Mouse (Mus musculus) liver, embryonic 13.5 days (tissue): ENCODE results near the gene Dctd. TPM values are rescaled to one million over a fixed set of nuclear protein-coding genes. Genes with fewer than 3 reads are reported as not detected.

ENCODE experiments used
- ATAC-seq: fragments of 200-750 bp; cut with Nextera tagmentation; 2 replicates; pipeline ENCODE4 v1.8.0; 2017; ENCODE audit warnings: low read depth, mild to moderate bottlenecking, moderate number of reproducible peaks, moderate library complexity
- DNase-seq: peaks from one replicate; pipeline ENCODE4 v3.0.0; 2022
- H3K27ac ChIP-seq: fragments of 300-500 bp; sonication (generic); 2 replicates; pipeline ENCODE4 v1.5.1; 2015; ENCODE audit warnings: moderate library complexity, mild to moderate bottlenecking, inconsistent platforms
- H3K27me3 ChIP-seq: fragments of 300-500 bp; sonication (generic); 2 replicates; pipeline ENCODE4 v1.6.1; 2015; ENCODE audit warnings: mild to moderate bottlenecking, inconsistent platforms
- H3K36me3 ChIP-seq: fragments of 300-500 bp; sonication (generic); 2 replicates; pipeline ENCODE4 v1.6.1; 2015; ENCODE audit warnings: mild to moderate bottlenecking, inconsistent platforms
- H3K4me1 ChIP-seq: fragments of 300-500 bp; sonication (generic); replicated peaks from 2 replicates; pipeline ENCODE4 v1.6.1; 2015; ENCODE audit warnings: inconsistent platforms
- H3K4me2 ChIP-seq: fragments of 300-500 bp; sonication (generic); 2 replicates; pipeline ENCODE4 v1.6.1; 2015; ENCODE audit warnings: inconsistent platforms, mild to moderate bottlenecking, moderate library complexity
- H3K4me3 ChIP-seq: fragments of 300-500 bp; sonication (generic); replicated peaks from 2 replicates; pipeline ENCODE4 v1.5.1; 2015; ENCODE audit warnings: mild to moderate bottlenecking, inconsistent platforms
- H3K9ac ChIP-seq: fragments of 300-500 bp; sonication (generic); 2 replicates; pipeline ENCODE4 v1.6.1; 2015; ENCODE audit warnings: mild to moderate bottlenecking, inconsistent platforms
- H3K9me3 ChIP-seq: fragments of 300-500 bp; sonication (generic); replicated peaks from 2 replicates; pipeline ENCODE4 v1.6.1; 2016; ENCODE audit warnings: inconsistent platforms
- WGBS: fragments of 180-500 bp; shearing (Covaris S2); methylation state at CpG from one replicate; pipeline ENCODE4 v1.1.7; 2015; ENCODE audit not compliant: insufficient replicate concordance; 5-methylcytosine and 5-hydroxymethylcytosine counted together
- polyA plus RNA-seq: library from polyadenylated mRNA; unstranded; fragments of >200 nt; fragmentation: Nextera tagmentation; extraction: Ambion mirVana; gene quantifications from 2 replicates; pipeline ENCODE4 v1.2.1, GENCODE M21; 2015

The Dctd gene
- polyA plus RNA-seq, 1 experiment from 2014 or later = 9.5 TPM

DNA sequence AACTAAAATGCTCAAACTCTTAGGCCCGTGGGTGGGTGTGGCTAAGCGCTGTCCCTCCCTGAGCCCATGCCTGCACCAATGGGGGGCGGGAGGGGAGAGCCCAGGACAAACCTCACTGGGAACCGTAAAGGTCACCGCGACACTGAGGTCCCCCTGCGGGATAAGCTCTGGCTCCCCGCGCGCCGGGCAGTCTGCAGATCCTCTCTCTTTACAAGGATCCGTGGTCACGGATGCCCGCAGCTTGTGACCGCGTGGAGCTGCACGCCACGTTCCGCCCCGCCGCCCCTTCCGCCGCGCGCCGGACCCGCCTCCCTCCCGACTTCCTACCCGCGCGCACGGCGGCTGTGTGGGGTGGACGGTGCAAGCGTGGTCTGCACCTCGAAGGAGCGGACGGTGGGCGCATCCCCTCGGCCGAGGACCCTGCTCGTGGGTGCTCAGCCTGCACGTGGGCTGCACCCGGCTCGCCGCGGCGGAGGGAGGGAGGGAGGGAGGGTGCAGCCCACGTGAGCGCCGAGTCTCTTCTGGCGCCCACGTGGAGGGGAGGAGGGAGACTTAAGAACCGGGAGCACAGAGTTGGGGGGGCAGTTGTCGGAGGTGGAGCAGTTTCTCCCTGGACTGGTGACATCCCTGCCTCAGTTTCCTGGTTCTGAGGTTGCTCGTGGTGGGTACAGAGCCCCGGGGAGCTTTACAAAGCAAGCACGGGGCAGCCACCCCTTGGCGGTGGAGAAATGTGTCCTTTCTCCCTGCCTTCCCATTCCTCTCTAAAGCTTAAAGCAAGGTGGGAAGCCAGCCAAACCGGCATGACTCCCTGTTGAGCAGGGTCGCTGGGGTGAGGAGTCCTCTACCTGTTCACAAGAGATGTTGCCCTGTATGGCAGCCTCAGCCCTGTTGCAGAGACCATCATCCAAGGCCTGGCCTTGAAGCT is 11.2 kb downstream of the Dctd start:
- Histone ChIP-seq H3K4me1 (peaks cover 23% of the 10 kb centered on the region), H3K27ac (peak overlapping the region; percentile 21; the same call in 1 of the 2 replicates), H3K4me3 (peak overlapping the region; percentile 71), H3K4me2 (peak overlapping the region; percentile 79), H3K36me3 (peaks cover 17% of the 10 kb centered on the region), H3K9ac (peak overlapping the region; percentile 77), H3K27me3 (no peaks in the 10 kb centered on the region), H3K9me3 (no peaks in the 10 kb centered on the region)
- ATAC-seq (peak; percentile 92), DNase-seq (peak; percentile 62)
- under 1% methylated on average over 54 of the region's 61 CpGs for WGBS

DNA sequence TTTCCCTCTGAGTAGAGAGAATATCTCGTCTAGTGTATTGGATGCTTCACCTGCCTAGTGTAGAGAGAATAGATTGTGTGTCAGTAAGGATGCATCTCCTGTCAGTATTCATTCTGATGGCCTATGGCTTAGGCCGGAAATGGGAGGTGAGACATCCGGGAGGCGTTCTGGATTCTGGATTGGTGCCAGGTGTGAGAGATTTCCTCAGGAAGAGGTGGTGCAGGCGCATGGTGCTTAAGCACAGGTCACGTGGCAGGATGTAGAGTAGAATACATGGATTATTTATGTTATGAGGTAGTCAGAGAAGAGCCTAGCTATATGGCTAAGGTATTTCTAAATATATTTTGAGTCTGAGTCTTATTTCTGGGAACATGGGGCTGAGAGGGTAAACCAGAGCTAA is 15.7 kb downstream of the Dctd start:
- 73% methylated on average over 6 of the region's 6 CpGs for WGBS
- no peak for DNase-seq
- no peak overlapping the region for H3K9ac ChIP-seq
- no peaks in the 10 kb centered on the region for H3K9me3 ChIP-seq
- no peaks in the 10 kb centered on the region for H3K27me3 ChIP-seq
- no peak overlapping the region for H3K4me3 ChIP-seq
- peaks cover 54% of the 10 kb centered on the region for H3K36me3 ChIP-seq
- peaks cover 15% of the 10 kb centered on the region for H3K4me1 ChIP-seq
- H3K27ac ChIP-seq = no peak overlapping the region
- no peak overlapping the region for H3K4me2 ChIP-seq
- no peak for ATAC-seq

DNA sequence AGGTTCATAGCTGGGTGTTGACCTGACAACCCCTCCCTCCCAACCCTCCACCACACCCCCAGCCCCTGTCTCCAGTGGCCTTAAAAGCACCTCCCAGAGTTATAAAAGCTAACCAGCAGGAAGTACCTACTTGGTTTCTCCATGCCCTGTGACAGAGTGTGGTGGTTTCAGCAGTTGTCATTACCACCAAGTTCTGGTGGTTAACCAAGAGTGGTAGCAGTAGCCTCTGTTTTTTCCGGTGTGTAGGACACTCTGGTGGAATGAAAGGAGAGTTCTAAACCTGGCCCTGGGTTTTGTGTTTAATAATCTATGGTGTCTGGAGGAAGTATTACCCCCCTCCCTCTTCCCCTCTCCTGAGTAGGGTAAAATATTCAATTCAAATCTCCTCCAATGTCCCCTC is 24.1 kb downstream of the Dctd start:
- Histone ChIP-seq H3K4me2 (no peak overlapping the region), H3K36me3 (peaks cover 44% of the 10 kb centered on the region), H3K4me1 (no peaks in the 10 kb centered on the region), H3K9ac (no peak overlapping the region), H3K9me3 (no peaks in the 10 kb centered on the region), H3K27ac (no peak overlapping the region), H3K27me3 (no peaks in the 10 kb centered on the region), H3K4me3 (no peak overlapping the region)
- no peak for DNase-seq
- 62% methylated on average over 1 of the region's 1 CpGs for WGBS
- ATAC-seq = no peak

DNA sequence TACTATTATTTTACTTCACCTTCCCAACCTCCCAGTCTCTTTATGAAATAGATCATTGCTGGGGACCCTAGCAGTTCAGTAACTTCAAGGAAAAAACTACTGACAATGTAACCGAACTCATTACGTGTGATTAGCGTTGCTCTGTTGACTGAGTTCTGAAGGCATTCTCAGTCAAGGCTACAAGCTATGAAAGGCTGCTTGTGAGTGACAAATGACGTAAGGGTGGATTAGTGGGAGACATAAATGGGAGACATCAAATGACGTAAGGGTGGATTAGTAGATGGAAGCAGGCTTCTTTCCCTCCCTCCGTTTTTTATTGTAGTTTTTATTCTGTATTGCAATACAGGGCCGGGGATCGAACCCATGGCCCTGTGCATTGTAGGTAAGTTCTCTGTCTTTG is 26.0 kb downstream of the Dctd start:
- DNase-seq = no peak
- Histone ChIP-seq H3K4me2 (no peak overlapping the region), H3K27ac (no peak overlapping the region), H3K9ac (no peak overlapping the region), H3K9me3 (no peaks in the 10 kb centered on the region), H3K4me3 (no peak overlapping the region), H3K36me3 (peaks cover 45% of the 10 kb centered on the region), H3K27me3 (no peaks in the 10 kb centered on the region), H3K4me1 (no peaks in the 10 kb centered on the region)
- 83% methylated on average over 8 of the region's 8 CpGs for WGBS
- no peak for ATAC-seq

DNA sequence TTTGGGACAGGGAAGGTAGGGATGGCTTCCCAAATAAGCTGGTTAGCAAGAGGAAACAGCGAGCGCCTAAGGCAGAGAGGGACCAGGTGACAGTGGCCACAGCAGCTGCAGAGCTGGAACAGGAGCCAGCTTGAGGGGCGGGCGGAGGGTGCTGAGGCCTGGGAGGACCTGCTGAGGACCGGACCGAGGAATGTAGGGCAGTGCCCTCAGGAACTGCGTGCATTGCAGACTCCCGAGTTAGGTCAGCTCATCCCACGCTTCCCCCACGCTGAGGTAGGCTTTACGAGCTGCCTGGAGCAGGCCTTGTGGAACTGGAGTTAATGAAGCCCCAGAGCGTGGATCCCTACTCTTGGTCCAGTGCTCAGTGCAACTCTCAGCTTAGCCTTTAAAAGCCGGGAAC is 28.1 kb downstream of the Dctd start:
- no peaks in the 10 kb centered on the region for H3K27me3 ChIP-seq
- DNase-seq = no peak
- no peaks in the 10 kb centered on the region for H3K4me1 ChIP-seq
- no peaks in the 10 kb centered on the region for H3K9me3 ChIP-seq
- H3K9ac ChIP-seq = no peak overlapping the region
- ATAC-seq = no peak
- no peak overlapping the region for H3K4me2 ChIP-seq
- peaks cover 46% of the 10 kb centered on the region for H3K36me3 ChIP-seq
- no peak overlapping the region for H3K27ac ChIP-seq
- 86% methylated on average over 13 of the region's 13 CpGs for WGBS
- no peak overlapping the region for H3K4me3 ChIP-seq

DNA sequence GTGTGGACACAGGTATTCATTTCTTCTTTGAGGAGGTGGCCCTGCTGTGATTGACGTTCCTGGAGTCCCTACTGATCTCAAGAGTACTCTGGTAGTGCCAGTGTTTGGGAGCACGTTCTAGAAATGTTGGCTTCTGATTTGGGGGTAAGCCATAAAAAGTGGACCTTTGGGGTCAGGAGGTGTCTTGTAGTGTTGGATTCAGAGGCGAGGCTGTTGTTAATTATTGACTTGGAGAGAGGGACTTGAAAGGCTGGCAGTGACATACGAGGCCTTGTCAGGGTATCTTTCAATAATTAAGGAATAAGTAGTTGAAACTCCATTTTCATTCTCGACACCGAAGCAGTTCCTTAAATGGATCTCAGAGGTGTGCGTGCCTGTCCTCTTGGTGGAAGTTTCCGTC is 31.4 kb downstream of the Dctd start:
- Histone ChIP-seq H3K36me3 (peaks cover 59% of the 10 kb centered on the region), H3K9me3 (no peaks in the 10 kb centered on the region), H3K9ac (no peak overlapping the region), H3K4me1 (no peaks in the 10 kb centered on the region), H3K4me3 (no peak overlapping the region), H3K4me2 (no peak overlapping the region), H3K27me3 (no peaks in the 10 kb centered on the region), H3K27ac (no peak overlapping the region)
- ATAC-seq (no peak), DNase-seq (no peak)
- WGBS = 76% methylated on average over 8 of the region's 8 CpGs

DNA sequence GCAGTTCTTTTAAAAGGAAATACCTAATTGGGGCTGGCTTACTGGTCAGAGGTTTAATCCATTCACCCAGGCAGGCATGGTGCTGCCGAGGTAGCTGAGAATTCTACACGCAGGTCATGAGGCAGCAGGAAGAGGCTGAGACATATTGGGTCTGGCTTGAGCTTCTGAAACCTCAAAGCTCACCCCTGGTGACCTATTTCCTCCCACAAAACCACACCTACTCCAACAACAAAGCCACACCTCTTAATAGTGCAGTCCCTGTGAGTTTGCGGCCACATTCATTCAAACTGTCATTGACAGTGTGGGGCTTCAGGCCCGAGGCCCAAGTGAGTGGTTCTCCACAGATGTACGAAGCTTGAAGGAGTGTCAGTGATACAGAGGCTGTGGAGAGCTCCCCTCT is 34.4 kb downstream of the Dctd start:
- no peak overlapping the region for H3K27ac ChIP-seq
- no peak overlapping the region for H3K9ac ChIP-seq
- ATAC-seq (no peak), DNase-seq (no peak)
- no peaks in the 10 kb centered on the region for H3K9me3 ChIP-seq
- H3K36me3 ChIP-seq = peaks cover 65% of the 10 kb centered on the region
- no peak overlapping the region for H3K4me2 ChIP-seq
- WGBS = 68% methylated on average over 5 of the region's 5 CpGs
- H3K4me1 ChIP-seq = no peaks in the 10 kb centered on the region
- no peaks in the 10 kb centered on the region for H3K27me3 ChIP-seq
- no peak overlapping the region for H3K4me3 ChIP-seq

DNA sequence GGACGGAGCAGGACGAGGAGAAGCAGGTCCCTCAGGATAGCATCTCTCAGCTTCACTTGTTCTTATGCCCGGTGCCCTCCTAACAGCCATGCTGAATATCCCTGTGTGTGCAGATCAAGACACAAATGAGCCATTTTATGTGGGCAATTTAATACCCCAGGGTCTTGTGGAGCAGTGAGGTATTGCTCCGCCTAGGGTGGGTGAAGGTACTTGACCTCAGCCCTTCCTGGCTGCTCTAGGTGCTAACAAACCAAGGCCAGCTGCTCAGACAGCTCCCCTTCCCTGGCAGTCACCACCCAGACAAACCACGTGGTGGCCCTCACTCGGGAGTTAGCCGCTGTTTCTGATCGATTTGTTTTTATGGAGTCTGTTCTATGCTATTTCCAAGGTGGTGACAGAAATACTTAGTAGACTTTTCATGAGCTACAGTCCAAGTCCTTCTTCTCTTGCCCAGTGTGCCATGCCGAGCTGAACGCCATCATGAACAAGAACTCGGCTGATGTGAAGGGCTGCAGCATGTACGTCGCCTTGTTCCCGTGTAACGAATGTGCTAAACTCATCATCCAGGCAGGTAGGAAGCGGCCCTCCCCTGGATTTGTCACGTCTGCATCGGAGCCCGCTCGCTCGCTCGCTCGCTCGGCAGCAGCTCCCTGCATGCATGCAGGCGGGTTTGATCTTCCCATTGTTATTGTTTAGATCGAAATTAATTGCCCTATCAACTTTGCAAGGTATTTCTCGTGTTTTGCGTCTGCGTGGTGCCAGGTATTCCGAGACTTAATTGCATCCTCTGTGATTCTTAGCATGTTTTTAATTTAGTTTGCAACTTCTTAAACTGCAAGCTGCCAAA is 38.1 kb downstream of the Dctd start:
- Histone ChIP-seq H3K4me3 (no peak overlapping the region), H3K4me2 (no peak overlapping the region), H3K36me3 (peaks cover 73% of the 10 kb centered on the region), H3K27me3 (no peaks in the 10 kb centered on the region), H3K9ac (no peak overlapping the region), H3K9me3 (no peaks in the 10 kb centered on the region), H3K4me1 (no peaks in the 10 kb centered on the region), H3K27ac (no peak overlapping the region)
- DNase-seq (no peak), ATAC-seq (no peak)
- WGBS = 85% methylated on average over 30 of the region's 30 CpGs

DNA sequence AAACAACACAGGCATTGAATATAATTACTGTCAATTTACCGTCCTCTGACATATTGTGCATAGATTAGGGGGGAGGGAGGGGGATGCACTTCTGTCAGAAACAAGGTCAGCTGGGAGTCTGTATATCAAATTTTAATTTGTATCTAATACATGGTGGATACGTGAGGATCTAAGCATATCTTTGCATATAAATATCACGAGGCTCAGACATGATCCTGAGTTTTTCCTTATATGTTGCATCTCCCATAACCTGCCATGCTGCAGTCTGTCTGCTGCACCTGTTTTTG is 38.7 kb downstream of the Dctd start:
- no peak for ATAC-seq
- WGBS = 74% methylated on average over 3 of the region's 3 CpGs
- H3K36me3 ChIP-seq = peaks cover 75% of the 10 kb centered on the region

DNA sequence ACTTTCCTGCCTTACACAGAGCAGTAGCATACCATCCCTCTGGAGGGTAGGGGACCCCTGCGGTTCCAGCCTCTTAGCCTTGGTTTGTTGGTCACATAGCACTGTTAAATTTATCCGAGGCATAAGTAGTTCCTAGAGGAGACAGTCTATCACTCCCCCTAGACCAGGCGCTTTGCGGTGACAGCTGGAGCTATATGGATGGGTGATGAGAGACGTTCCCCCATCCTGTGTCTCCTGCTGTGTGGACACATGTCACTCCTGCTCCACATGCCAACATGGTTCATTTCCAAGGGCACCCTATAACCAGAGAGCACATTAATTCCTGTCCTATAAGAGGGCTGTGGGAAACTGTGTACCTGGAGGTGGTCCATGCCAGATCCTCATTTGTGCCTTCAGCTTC is 42.1 kb downstream of the Dctd start:
- 78% methylated on average over 5 of the region's 5 CpGs for WGBS
- DNase-seq (no peak), ATAC-seq (no peak)
- Histone ChIP-seq H3K4me1 (no peaks in the 10 kb centered on the region), H3K4me2 (no peak overlapping the region), H3K9me3 (no peaks in the 10 kb centered on the region), H3K27ac (no peak overlapping the region), H3K27me3 (no peaks in the 10 kb centered on the region), H3K4me3 (no peak overlapping the region), H3K36me3 (peaks cover 54% of the 10 kb centered on the region), H3K9ac (no peak overlapping the region)

More for the DNA sequence above, 38.7 kb downstream of the Dctd start:
- H3K4me2 ChIP-seq = no peak overlapping the region
- H3K9me3 ChIP-seq = no peaks in the 10 kb centered on the region
- no peaks in the 10 kb centered on the region for H3K27me3 ChIP-seq
- H3K9ac ChIP-seq = no peak overlapping the region
- H3K4me3 ChIP-seq = no peak overlapping the region
- no peak overlapping the region for H3K27ac ChIP-seq
- H3K4me1 ChIP-seq = no peaks in the 10 kb centered on the region
- DNase-seq = no peak

DNA sequence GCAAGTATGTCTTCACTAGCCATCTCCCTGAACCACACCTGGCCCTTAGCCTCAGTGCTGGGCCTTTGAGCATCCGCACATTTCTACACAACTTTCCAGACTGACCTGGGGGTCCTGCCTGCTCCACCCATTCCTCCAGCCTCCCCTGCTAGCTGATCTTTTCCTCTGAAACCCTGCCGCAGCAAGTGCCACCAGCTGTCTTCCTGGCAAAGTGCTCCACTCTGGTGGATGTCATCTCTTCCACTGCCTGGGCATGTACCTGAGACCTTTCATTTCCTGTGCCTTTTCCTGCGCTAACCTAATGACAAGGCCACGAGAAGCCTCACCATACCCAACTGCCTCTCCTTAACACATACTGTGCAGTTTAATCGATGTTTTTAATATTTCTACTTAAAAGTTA is 46.9 kb downstream of the Dctd start:
- no peak overlapping the region for H3K4me3 ChIP-seq
- no peak for DNase-seq
- ATAC-seq = no peak
- H3K27ac ChIP-seq = no peak overlapping the region
- no peak overlapping the region for H3K4me2 ChIP-seq
- H3K36me3 ChIP-seq = peaks cover 19% of the 10 kb centered on the region
- no peak overlapping the region for H3K9ac ChIP-seq
- H3K4me1 ChIP-seq = no peaks in the 10 kb centered on the region
- H3K27me3 ChIP-seq = no peaks in the 10 kb centered on the region
- whole genome bisulfite sequencing = 73% methylated on average over 5 of the region's 5 CpGs
- no peaks in the 10 kb centered on the region for H3K9me3 ChIP-seq
